Mouse (Mus musculus) pancreas, adult 10 weeks (tissue): ENCODE measurements around the gene Fndc11. TPM values are rescaled to one million over a fixed set of nuclear protein-coding genes. Genes with fewer than 3 reads are reported as not detected.

ENCODE experiments used
- polyA plus RNA-seq: library from polyadenylated mRNA; stranded (reverse); fragments of 350-450 nt; fragmentation: Illumina TruSeq; extraction: RNeasy Lipid Tissue Mini Kit (QIAGEN cat#74804); gene quantifications from one replicate; pipeline ENCODE4 v1.2.3, GENCODE M21; 2015; ENCODE audit warnings: low read depth, low replicate concordance; ENCODE audit not compliant: insufficient read depth

The Fndc11 gene
- polyA plus RNA-seq, result not detected

GRCm38 (mm10) chr2:181219538-181220216 is at the start of gene Fndc11:
Fndc11 (plus strand) TSS chr2:181220013.

GRCm38 (mm10) chr2:181187121-181188000 is 32.5 kb upstream of the Fndc11 start, which contains the start of gene Ppdpf:
Ppdpf (plus strand) TSS chr2:181187247.

GRCm38 (mm10) chr2:181202422-181202821 is 17.4 kb upstream of the Fndc11 start, which contains the start of gene Ptk6:
Ptk6 (minus strand) TSS chr2:181202789.

GRCm38 (mm10) chr2:181213021-181213445 is 6.8 kb upstream of the Fndc11 start, which contains the start of gene Srms:
Srms (minus strand) TSS chr2:181213185.

GRCm38 (mm10) chr2:181241602-181242313 is 21.9 kb downstream of the Fndc11 start, which contains the start of gene Helz2:
Helz2 (minus strand) TSS chr2:181242027.

Other genes starting within 250 kb of the Fndc11 start
- 3.2 TPM for gene Col20a1, start 233.5 kb upstream of the Fndc11 start, polyA plus RNA-seq
- not detected for gene Chrna4, start 176.5 kb upstream of the Fndc11 start, polyA plus RNA-seq
- 0.20 TPM for gene Kcnq2, start 84.7 kb upstream of the Fndc11 start, polyA plus RNA-seq
- 1.8 TPM for gene Eef1a2, start 63.0 kb upstream of the Fndc11 start, polyA plus RNA-seq
- gene Ppdpf, start 32.8 kb upstream of the Fndc11 start, polyA plus RNA-seq, result 43.4 TPM
- gene Ptk6, start 17.2 kb upstream of the Fndc11 start, polyA plus RNA-seq, result 0.22 TPM
- gene Srms, start 6.8 kb upstream of the Fndc11 start, polyA plus RNA-seq, result not detected
- 6.5 TPM for gene Helz2, start 22.0 kb downstream of the Fndc11 start, polyA plus RNA-seq
- 11.1 TPM for gene Gmeb2, start 68.0 kb downstream of the Fndc11 start, polyA plus RNA-seq
- 2.3 TPM for gene Stmn3, start 94.5 kb downstream of the Fndc11 start, polyA plus RNA-seq
- gene Rtel1, start 99.7 kb downstream of the Fndc11 start, polyA plus RNA-seq, result 12.2 TPM
- gene Zgpat, start 144.9 kb downstream of the Fndc11 start, polyA plus RNA-seq, result 10.8 TPM
- 23.0 TPM for gene Arfrp1, start 145.4 kb downstream of the Fndc11 start, polyA plus RNA-seq
- gene Lime1, start 160.1 kb downstream of the Fndc11 start, polyA plus RNA-seq, result 31.4 TPM
- 5.8 TPM for gene Zbtb46, start 239.4 kb downstream of the Fndc11 start, polyA plus RNA-seq